Mouse (Mus musculus) cerebellum, postnatal 10 days (tissue): ENCODE results near the gene Dlx1.

Experiments used
- DNase-seq, 2 experiments: peaks; one replicate each; pipeline ENCODE4 v3.0.0; 2021; ENCODE audit warnings: mixed read lengths in 2 of 2

Gene Dlx1

DNA sequence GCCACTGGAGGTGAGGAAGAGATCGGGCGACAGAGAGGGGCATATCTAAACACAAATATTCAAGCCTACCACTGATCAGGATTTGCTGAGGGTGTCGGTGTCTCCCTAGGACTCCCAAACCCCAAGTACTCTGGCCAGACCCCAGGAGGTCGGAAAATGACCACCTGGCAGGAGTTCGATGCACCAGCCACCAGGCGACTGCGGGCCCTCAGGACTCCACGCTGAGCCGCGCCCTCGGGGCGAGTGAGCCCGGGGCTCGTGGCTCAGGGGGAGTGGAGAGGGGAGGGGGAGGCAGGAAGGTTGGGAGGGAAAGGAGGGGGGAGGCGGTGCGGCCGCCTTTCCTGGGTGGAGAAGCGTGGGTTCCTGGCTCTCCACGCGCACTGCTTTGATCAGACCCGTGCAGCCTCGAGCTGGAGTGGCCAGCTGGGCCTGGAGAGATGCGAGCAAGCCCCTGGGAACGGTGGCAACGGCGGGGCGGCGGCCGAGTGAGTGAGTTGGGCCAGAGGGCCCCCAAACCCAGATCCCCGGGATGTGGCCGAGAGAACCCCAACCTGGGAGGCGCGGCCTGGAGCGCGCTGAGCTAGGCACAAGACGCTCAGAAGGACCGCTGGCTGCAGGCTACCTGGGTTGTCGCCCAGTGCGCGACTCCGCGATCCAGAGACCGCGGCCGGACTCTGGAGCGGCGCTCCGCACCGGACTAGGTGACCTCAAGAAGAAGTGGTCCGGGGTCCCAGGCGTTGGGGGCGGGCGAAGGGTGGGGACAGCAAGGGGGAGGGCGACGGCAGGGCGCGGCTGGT, 999 bp downstream of the Dlx1 start:
- peak in 1 of 2 experiments; percentile 49 for DNase-seq

- DNase-seq, result peak; percentile 65 to 71
These were observed 1.8 kb downstream of the Dlx1 start for GRCm38 (mm10) chr2:71529511-71530351.

DNA sequence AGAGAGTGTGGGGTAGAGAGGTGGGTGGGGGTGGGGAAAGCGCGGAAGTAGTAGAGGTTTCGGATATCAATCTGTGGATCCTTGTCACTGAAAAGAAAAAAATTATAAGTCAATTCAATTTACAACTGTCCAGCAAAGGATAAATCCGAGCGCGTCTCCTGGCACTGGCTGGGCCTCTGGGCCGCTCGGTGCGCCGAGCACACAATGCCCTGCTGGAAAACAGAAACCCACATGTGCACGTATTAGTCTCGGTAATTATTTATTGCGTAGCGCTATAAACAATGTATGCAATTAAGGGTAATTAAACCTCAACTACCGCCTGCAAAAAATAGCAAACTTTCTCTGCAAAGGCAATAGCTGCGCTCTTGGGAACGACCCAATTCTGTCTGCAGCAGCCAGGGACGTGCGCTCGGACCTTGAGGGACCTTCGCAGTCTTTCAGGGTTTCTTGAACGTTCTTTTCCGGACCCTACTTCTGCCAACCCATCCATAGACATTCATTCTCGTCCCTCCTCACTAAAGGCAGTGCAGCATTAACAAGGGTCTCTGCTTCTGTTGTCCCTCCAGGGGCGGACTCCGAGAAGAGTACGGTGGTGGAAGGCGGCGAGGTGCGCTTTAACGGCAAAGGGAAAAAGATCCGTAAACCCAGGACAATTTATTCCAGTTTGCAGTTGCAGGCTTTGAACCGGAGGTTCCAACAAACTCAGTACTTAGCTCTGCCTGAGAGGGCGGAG, 2.6 kb downstream of the Dlx1 start:
- peak; percentile 15 to 39 for DNase-seq

GRCm38 (mm10) chr2:71531124-71531590, 3.2 kb downstream of the Dlx1 start:
- no peak for DNase-seq

DNA sequence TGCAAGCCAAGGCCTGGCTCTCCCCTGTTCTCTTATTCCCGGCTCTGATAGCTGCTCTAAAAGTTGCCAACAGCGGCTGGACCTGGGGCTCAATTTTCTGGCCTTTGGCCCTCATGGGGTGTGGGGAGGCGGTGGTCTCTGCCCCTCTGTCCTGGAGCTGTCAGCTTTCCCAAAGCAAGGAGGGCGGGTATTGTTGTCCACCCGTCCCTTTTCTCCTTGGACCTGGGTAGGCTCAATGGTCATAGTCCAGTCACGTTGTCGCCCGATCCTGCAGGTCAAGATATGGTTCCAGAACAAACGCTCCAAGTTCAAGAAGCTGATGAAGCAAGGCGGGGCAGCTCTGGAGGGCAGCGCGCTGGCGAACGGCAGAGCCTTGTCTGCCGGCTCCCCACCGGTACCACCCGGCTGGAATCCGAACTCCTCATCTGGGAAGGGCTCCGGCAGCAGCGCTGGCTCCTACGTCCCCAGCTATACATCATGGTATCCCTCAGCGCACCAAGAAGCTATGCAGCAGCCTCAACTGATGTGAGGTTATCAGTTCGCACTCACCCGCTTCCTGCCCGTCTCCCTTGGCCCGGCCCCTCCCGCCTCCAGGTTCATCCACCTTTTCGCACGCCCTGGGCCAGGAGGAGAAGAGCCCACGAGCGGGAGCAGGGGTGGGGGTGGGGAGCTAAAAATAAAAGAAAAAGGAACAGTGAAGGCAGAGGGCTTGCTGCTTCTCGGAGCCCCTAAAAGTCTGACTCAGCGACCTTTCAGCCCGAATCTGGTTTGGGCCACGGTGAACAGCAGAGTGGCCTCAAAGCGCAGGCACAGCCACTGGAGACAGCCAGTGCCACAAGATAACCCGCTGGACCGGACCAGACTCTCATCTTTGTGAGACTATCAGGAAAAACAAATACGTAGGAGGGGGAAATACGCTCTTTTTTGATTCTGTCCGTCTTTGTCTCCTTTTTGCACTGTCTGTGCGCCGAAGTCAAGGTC, 4.4 kb downstream of the Dlx1 start:
- DNase-seq, result peak; percentile 17 to 36

DNA sequence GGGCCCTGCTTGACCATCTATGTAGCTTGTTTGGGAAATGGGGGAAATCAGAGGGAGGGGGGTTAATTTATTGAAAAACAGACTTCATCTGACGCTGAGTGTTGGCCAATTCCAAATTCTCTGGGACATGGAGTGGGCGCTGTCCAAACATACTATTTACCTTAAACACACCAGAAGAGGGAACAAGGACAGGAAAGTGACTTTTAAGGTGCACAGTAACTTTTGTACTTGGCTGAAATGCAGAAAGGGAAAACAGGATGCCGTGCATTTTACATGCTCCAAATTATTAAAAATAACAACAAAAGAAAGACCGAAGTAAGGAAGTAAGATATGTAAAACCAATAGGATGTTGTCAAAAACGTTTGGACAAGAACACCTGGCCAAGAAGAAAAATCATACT, 5.2 kb downstream of the Dlx1 start:
- DNase-seq, result no peak

DNA sequence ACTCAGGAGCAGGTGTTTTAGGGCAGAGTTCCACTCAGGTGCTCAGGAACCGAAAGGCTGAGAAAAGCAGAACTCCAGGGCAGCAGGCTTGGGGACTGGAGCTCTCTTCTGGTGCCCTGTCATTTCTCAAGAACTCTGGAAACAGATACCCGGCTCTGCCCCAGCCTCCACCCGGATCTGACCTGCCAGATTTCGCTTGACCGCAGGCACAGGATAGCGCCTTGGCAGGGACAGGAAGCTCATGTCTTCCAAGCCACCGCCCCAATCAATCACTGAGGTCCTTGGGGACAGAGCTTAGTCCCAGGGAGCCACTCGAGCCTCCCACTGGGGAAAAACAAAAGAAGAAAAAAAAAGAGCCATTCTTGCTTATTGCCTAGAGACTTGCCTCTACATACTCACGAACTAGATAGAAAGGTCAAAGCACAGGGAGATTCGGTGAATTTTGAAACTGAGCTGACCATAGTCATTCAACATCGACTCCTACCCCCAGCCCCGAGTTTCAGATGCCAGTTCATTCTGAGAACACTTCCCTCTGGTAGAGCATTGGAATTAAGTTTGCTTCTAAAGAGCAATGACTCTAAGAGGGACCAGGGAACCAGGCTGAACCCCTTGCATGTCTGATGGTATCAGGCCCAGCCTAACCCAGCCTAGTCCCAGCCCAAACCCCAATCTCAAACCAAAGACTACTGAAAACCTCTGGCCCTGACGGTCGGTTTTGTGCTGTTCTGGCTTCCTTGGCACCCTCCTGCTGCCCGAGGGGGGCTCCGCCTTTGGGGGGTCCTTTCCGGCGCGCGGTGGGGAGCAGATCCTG, 6.5 kb downstream of the Dlx1 start:
- DNase-seq, result peak; percentile 7 to 32

DNA sequence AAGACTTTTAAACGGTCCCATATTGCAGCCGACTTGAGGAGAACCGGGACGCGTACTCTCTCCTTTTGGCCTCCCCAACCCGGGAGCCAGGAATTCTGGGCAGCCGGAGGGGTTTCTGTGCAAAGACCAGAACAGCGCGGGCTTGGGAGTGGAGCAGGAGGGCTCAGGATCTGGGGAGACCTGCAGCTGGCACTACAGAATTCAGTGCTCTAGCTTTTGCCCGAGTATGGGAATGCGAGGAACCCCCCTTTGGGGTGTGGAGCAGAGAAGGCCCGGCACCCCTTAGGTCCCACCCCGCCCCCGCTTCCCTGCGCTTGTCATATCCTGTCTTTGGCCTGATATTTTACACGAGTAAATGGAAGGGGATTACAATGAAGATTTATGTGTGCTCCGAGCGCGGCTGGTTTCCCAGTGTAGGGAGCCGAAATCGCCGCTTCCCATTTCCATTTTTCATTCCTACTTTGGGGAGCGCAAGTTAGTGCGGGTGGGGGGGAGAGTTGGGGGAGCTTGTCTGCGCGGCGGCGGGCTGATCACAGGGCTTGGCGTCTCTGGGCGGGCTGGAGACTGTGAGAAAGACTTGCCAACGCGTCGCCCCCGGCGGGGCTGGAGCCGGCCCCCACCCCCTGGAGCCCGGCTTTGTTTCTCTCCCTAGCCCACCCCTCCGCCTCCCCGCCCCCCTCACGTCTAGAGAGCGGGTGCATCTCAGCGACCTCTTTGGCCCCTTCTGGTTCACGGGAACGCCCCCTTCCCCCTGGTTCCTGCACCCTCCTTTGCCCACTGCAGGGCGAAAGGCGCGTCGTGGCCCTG, 12.9 kb downstream of the Dlx1 start:
- DNase-seq, result peak; percentile 22 to 30

- peak in 1 of 2 experiments; percentile 28 for DNase-seq
These were observed 13.7 kb downstream of the Dlx1 start for GRCm38 (mm10) chr2:71541418-71542226.

DNA sequence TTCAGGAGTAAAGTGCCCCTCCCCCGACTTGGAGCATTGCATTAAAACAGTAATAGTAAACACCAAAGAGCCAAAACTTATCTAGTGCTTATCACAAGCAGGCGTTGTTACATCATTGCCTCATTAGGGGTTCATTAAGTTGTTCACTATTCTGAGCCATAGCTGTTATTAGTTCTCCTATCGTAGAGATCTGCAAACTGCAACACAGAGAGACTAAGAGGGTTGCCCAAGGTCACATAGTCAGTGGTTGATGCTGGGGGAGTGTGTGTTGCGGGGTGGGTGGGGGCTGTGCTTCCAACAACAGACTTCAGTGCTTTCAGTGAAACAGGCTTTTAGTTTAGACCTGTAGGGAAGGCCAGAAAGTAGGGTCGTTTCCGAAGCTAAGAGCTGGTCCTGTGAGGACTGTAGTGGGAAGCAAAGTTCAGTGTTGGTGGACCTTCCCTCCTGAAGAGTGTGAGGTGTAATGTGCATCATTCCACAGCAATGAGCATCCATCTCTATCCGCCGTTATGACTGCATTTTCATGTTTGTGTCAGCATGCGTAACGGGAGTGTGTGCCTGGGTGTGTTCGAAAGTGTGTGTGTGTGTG, 14.4 kb downstream of the Dlx1 start:
- peak in 1 of 2 experiments; percentile 26 for DNase-seq

DNA sequence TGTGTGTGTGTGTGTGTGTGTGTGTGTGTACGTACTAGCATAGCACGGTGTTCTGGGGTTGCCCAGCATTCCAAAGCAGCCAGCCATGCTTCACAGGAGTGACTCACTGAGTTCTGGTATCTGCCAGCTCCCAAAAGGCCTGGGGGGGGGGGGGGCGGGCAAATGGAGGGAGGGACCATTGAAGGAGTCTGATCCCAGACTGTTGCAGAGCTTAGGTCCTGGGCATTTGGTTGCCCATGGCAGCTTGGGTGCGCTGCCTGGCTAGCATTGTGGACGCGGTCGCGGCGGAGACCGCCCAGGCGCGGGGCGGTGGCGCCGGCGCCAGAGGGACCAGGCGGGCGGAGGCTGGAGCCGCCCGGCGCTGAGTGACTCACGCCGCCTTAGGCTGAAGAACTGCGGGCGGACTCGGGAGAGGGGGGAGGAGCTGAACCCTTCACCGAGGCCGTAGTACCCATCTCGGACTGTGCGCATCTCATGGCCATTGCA, 14.9 kb downstream of the Dlx1 start:
- peak; percentile 31 to 41 for DNase-seq

DNA sequence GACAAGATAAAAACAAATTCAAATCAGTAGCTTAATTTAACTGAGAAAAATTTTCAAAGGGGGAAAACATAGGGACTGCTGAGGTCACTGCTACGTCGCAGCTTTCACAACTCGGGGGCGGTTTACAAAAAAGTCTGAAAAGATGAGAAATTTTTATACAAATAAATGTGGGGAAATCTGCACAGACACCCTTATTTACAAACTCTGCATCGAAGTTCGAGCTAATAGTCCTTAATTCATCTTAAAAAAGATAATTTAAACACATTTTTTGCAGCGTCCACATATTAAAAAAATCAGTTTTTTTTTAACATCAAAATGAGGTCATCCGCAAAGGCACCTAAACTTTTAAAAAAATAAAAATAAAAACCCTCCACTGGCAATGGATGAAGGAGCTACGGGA, 15.6 kb downstream of the Dlx1 start:
- DNase-seq, result peak in 1 of 2 experiments; percentile 12

GRCm38 (mm10) chr2:71543948-71544347, 16.0 kb downstream of the Dlx1 start:
- DNase-seq, result peak; percentile 19 to 49

- peak; percentile 34 to 56 for DNase-seq
These were observed 16.7 kb downstream of the Dlx1 start for GRCm38 (mm10) chr2:71544391-71545285.

GRCm38 (mm10) chr2:71545401-71545881, 17.5 kb downstream of the Dlx1 start:
- DNase-seq, result peak; percentile 27 to 55

- peak; percentile 44 to 64 for DNase-seq
These were observed 18.1 kb downstream of the Dlx1 start for GRCm38 (mm10) chr2:71545882-71546639.
